Mouse (Mus musculus): Measurements from ENCODE around the gene Cwc22. TPM values are rescaled to one million over a fixed set of nuclear protein-coding genes. Genes with fewer than 3 reads are reported as not detected.
A peak's percentile ranks its signal among the peaks of the same experiment; 100 is the strongest.

Cwc22 gene
- polyA plus RNA-seq, 1 experiment from 2014 or later = 36.8 TPM

GRCm38 (mm10) chr2:77959341-77959740, 13.2 kb upstream of the Cwc22 start:
- no peaks in the 10 kb centered on the region for H3K4me1 ChIP-seq (ENCODE audit: control insufficient read depth, insufficient read depth, low read length)
- WGBS = 86% methylated on average over 1 of the region's 1 CpGs
- no peak overlapping the region for H3K27ac ChIP-seq (ENCODE audit: low read depth, low read length)
- DNase-seq (ENCODE audit: low spot score) = no peak
- no peak for ATAC-seq (ENCODE audit: insufficient read depth, low FRiP score, low TSS enrichment)
- no peak overlapping the region for H3K4me3 ChIP-seq (ENCODE audit: low read depth, low read length)
- no peak overlapping the region for H3K4me2 ChIP-seq (ENCODE audit: low read depth)
- H3K9ac ChIP-seq (ENCODE audit: low read length) = no peak overlapping the region
- no peaks in the 10 kb centered on the region for H3K27me3 ChIP-seq (ENCODE audit: control insufficient read depth, insufficient read depth, low read length)
- no peaks in the 10 kb centered on the region for H3K9me3 ChIP-seq (ENCODE audit: control insufficient read depth, low read length)
- no peaks in the 10 kb centered on the region for H3K36me3 ChIP-seq (ENCODE audit: control insufficient read depth, insufficient read depth, low read length)

GRCm38 (mm10) chr2:77951415-77951913, 5.3 kb upstream of the Cwc22 start:
- Histone ChIP-seq H3K9me3 (ENCODE audit: control insufficient read depth, low read length) (no peaks in the 10 kb centered on the region), H3K27ac (ENCODE audit: low read depth, low read length) (no peak overlapping the region), H3K4me2 (ENCODE audit: low read depth) (no peak overlapping the region), H3K4me1 (ENCODE audit: control insufficient read depth, insufficient read depth, low read length) (no peaks in the 10 kb centered on the region), H3K27me3 (ENCODE audit: control insufficient read depth, insufficient read depth, low read length) (no peaks in the 10 kb centered on the region), H3K36me3 (ENCODE audit: control insufficient read depth, insufficient read depth, low read length) (no peaks in the 10 kb centered on the region), H3K9ac (ENCODE audit: low read length) (no peak overlapping the region), H3K4me3 (ENCODE audit: low read depth, low read length) (no peak overlapping the region)
- DNase-seq (ENCODE audit: low spot score) (no peak), ATAC-seq (ENCODE audit: insufficient read depth, low FRiP score, low TSS enrichment) (no peak)
- 87% methylated on average over 6 of the region's 6 CpGs for WGBS

GRCm38 (mm10) chr2:77950111-77950510, 3.9 kb upstream of the Cwc22 start:
- no peaks in the 10 kb centered on the region for H3K27me3 ChIP-seq (ENCODE audit: control insufficient read depth, insufficient read depth, low read length)
- no peaks in the 10 kb centered on the region for H3K36me3 ChIP-seq (ENCODE audit: control insufficient read depth, insufficient read depth, low read length)
- H3K4me1 ChIP-seq (ENCODE audit: control insufficient read depth, insufficient read depth, low read length) = no peaks in the 10 kb centered on the region
- WGBS = 82% methylated on average over 1 of the region's 1 CpGs
- no peak for ATAC-seq (ENCODE audit: insufficient read depth, low FRiP score, low TSS enrichment)
- H3K9me3 ChIP-seq (ENCODE audit: control insufficient read depth, low read length) = no peaks in the 10 kb centered on the region
- H3K4me2 ChIP-seq (ENCODE audit: low read depth) = no peak overlapping the region
- no peak for DNase-seq (ENCODE audit: low spot score)
- H3K4me3 ChIP-seq (ENCODE audit: low read depth, low read length) = no peak overlapping the region
- H3K27ac ChIP-seq (ENCODE audit: low read depth, low read length) = no peak overlapping the region
- H3K9ac ChIP-seq (ENCODE audit: low read length) = no peak overlapping the region

- DNase-seq (ENCODE audit: low spot score) (no peak), ATAC-seq (ENCODE audit: insufficient read depth, low FRiP score, low TSS enrichment) (no peak)
- H3K4me2 ChIP-seq (ENCODE audit: low read depth) = no peak overlapping the region
- no peaks in the 10 kb centered on the region for H3K9me3 ChIP-seq (ENCODE audit: control insufficient read depth, low read length)
- H3K4me3 ChIP-seq (ENCODE audit: low read depth, low read length) = no peak overlapping the region
- no peak overlapping the region for H3K27ac ChIP-seq (ENCODE audit: low read depth, low read length)
- no peaks in the 10 kb centered on the region for H3K27me3 ChIP-seq (ENCODE audit: control insufficient read depth, insufficient read depth, low read length)
- no peaks in the 10 kb centered on the region for H3K4me1 ChIP-seq (ENCODE audit: control insufficient read depth, insufficient read depth, low read length)
- H3K36me3 ChIP-seq (ENCODE audit: control insufficient read depth, insufficient read depth, low read length) = no peaks in the 10 kb centered on the region
- WGBS = 88% methylated on average over 1 of the region's 1 CpGs
- H3K9ac ChIP-seq (ENCODE audit: low read length) = no peak overlapping the region
Observed at GRCm38 (mm10) chr2:77949521-77949920, 3.3 kb upstream of the Cwc22 start.

- H3K4me1 ChIP-seq (ENCODE audit: control insufficient read depth, insufficient read depth, low read length) = no peaks in the 10 kb centered on the region
- H3K9ac ChIP-seq (ENCODE audit: low read length) = no peak overlapping the region
- no peak overlapping the region for H3K27ac ChIP-seq (ENCODE audit: low read depth, low read length)
- no peaks in the 10 kb centered on the region for H3K27me3 ChIP-seq (ENCODE audit: control insufficient read depth, insufficient read depth, low read length)
- no peaks in the 10 kb centered on the region for H3K9me3 ChIP-seq (ENCODE audit: control insufficient read depth, low read length)
- no peak overlapping the region for H3K4me3 ChIP-seq (ENCODE audit: low read depth, low read length)
- ATAC-seq (ENCODE audit: insufficient read depth, low FRiP score, low TSS enrichment) = no peak
- H3K4me2 ChIP-seq (ENCODE audit: low read depth) = no peak overlapping the region
- no peaks in the 10 kb centered on the region for H3K36me3 ChIP-seq (ENCODE audit: control insufficient read depth, insufficient read depth, low read length)
- DNase-seq (ENCODE audit: low spot score) = no peak
- WGBS = 80% methylated on average over 2 of the region's 2 CpGs
Observed at GRCm38 (mm10) chr2:77948921-77949320, 2.7 kb upstream of the Cwc22 start.

- Histone ChIP-seq H3K27me3 (ENCODE audit: control insufficient read depth, insufficient read depth, low read length) (no peaks in the 10 kb centered on the region), H3K4me3 (ENCODE audit: low read depth, low read length) (no peak overlapping the region), H3K36me3 (ENCODE audit: control insufficient read depth, insufficient read depth, low read length) (no peaks in the 10 kb centered on the region), H3K9ac (ENCODE audit: low read length) (no peak overlapping the region), H3K4me2 (ENCODE audit: low read depth) (no peak overlapping the region), H3K4me1 (ENCODE audit: control insufficient read depth, insufficient read depth, low read length) (no peaks in the 10 kb centered on the region), H3K9me3 (ENCODE audit: control insufficient read depth, low read length) (no peaks in the 10 kb centered on the region), H3K27ac (ENCODE audit: low read depth, low read length) (no peak overlapping the region)
- ATAC-seq (ENCODE audit: insufficient read depth, low FRiP score, low TSS enrichment) (no peak), DNase-seq (ENCODE audit: low spot score) (no peak)
- WGBS = 95% methylated on average over 1 of the region's 1 CpGs
Observed at GRCm38 (mm10) chr2:77948126-77948525, 2.0 kb upstream of the Cwc22 start.

- ATAC-seq (ENCODE audit: insufficient read depth, low FRiP score, low TSS enrichment) (no peak), DNase-seq (ENCODE audit: low spot score) (no peak)
- 74% methylated on average over 3 of the region's 3 CpGs for WGBS
- no peaks in the 10 kb centered on the region for H3K27me3 ChIP-seq (ENCODE audit: control insufficient read depth, insufficient read depth, low read length)
- no peaks in the 10 kb centered on the region for H3K4me1 ChIP-seq (ENCODE audit: control insufficient read depth, insufficient read depth, low read length)
- H3K9me3 ChIP-seq (ENCODE audit: control insufficient read depth, low read length) = no peaks in the 10 kb centered on the region
- no peak overlapping the region for H3K4me3 ChIP-seq (ENCODE audit: low read depth, low read length)
- no peak overlapping the region for H3K4me2 ChIP-seq (ENCODE audit: low read depth)
- H3K36me3 ChIP-seq (ENCODE audit: control insufficient read depth, insufficient read depth, low read length) = no peaks in the 10 kb centered on the region
- no peak overlapping the region for H3K27ac ChIP-seq (ENCODE audit: low read depth, low read length)
- no peak overlapping the region for H3K9ac ChIP-seq (ENCODE audit: low read length)
Observed at GRCm38 (mm10) chr2:77947161-77947870, 1.1 kb upstream of the Cwc22 start.

- Histone ChIP-seq H3K27ac (ENCODE audit: low read depth, low read length) (no peak overlapping the region), H3K9ac (ENCODE audit: low read length) (peak overlapping the region; percentile 88), H3K4me1 (ENCODE audit: control insufficient read depth, insufficient read depth, low read length) (no peaks in the 10 kb centered on the region), H3K9me3 (ENCODE audit: control insufficient read depth, low read length) (no peaks in the 10 kb centered on the region), H3K4me3 (ENCODE audit: low read depth, low read length) (peak overlapping the region; percentile 77), H3K27me3 (ENCODE audit: control insufficient read depth, insufficient read depth, low read length) (no peaks in the 10 kb centered on the region), H3K4me2 (ENCODE audit: low read depth) (peak overlapping the region; percentile 57), H3K36me3 (ENCODE audit: control insufficient read depth, insufficient read depth, low read length) (no peaks in the 10 kb centered on the region)
- DNase-seq (ENCODE audit: low spot score) (no peak), ATAC-seq (ENCODE audit: insufficient read depth, low FRiP score, low TSS enrichment) (0 out of 2 replicates have a peak, but pooled peaks have one; percentile 4)
- WGBS = 47% methylated on average over 8 of the region's 8 CpGs
Observed at GRCm38 (mm10) chr2:77944860-77945595, 1.1 kb downstream of the Cwc22 start.

GRCm38 (mm10) chr2:77944281-77944680, 1.9 kb downstream of the Cwc22 start:
- no peaks in the 10 kb centered on the region for H3K9me3 ChIP-seq (ENCODE audit: control insufficient read depth, low read length)
- H3K27ac ChIP-seq (ENCODE audit: low read depth, low read length) = no peak overlapping the region
- H3K4me3 ChIP-seq (ENCODE audit: low read depth, low read length) = no peak overlapping the region
- ATAC-seq (ENCODE audit: insufficient read depth, low FRiP score, low TSS enrichment) (no peak), DNase-seq (ENCODE audit: low spot score) (no peak)
- no peak overlapping the region for H3K4me2 ChIP-seq (ENCODE audit: low read depth)
- no peak overlapping the region for H3K9ac ChIP-seq (ENCODE audit: low read length)
- WGBS = 92% methylated on average over 5 of the region's 5 CpGs
- no peaks in the 10 kb centered on the region for H3K27me3 ChIP-seq (ENCODE audit: control insufficient read depth, insufficient read depth, low read length)
- H3K4me1 ChIP-seq (ENCODE audit: control insufficient read depth, insufficient read depth, low read length) = no peaks in the 10 kb centered on the region
- H3K36me3 ChIP-seq (ENCODE audit: control insufficient read depth, insufficient read depth, low read length) = no peaks in the 10 kb centered on the region
